Mouse (Mus musculus): ENCODE results near the gene Mettl27.
A peak's percentile ranks its signal among the peaks of the same experiment; 100 is the strongest.
"Not testable (repeated sequence)": the region's sequence is repeated elsewhere in the genome, so short reads cannot be mapped to it uniquely, and the experiment has no call there.

The Mettl27 gene

DNA sequence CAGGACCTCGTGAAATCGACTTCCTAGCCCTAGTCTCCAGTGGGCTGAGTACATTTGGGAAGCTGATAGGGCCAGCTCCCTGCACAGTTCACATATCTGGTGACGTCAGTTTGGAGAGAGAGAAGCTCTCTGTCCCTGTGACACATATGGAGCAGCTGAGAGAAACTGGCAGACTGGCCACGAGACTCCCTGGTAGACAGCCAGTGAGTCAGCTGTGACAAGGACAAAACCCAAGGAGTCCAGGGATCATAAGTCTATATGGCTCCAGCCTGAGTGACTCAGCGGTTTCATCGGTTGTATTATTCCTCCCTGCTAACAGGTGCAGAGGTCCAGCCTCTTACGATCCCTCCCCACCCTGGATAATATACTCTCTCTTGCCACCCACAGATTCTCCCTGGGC lies 26.9 kb downstream of the Mettl27 start:
- DNase-seq, result no peak

DNA sequence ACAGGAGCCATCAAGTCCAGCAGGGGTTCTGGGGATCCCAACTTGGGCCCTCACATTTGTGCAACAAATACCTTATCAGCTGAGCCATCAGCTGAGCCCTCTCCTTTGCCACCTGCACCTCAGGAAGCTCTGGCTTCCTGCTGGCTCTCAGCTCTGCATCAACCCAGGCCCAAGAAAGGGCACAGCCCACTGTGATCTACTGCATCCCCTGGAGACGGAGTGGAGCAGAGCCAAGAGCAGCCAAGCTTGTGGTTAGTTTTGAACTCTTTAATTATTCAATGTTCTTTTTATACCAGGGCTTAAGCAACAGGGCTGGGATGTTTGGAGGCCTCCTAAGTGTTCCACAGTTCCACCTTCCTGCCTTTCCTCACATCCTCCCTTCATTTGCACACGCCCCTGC lies 28.3 kb downstream of the Mettl27 start:
- no peak for DNase-seq

DNA sequence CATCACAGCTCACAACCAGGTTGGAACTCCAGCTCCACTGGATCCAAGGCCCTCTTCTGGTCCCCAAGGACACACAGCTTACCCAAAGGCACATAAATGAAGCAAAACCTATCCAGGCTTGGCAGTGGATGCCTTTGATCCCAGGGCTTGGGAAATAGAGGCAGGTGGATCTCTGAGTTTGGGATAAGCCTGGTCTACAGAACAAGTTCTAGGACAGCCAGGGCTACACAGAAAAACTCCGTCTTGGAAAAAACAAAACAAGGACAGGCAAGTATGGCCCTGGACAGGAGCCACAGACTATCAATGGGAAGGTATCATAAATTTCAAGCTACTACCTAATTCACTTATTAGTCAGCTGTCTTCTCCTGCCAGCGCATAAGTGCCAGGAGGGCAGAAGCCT lies 29.4 kb downstream of the Mettl27 start:
- no peak for DNase-seq

DNA sequence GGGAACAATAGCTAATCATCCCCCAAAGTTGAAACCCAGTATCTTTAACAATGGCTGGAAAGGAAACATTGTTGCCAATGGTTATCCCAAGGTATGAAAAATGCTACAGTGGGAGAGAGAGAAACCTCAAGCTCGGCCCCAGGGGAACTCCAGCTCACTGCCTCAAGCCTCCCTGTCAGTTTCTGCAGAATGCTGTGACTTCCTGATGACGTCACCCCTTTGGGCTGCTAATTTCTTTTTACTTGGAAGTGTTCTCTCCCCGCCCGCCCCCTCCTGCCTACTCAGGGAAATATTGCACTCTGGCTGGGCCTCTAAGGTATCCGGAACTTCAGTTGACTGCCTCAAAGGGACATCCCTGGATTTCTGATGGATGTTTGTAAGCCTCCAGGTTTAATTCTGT lies 31.4 kb downstream of the Mettl27 start:
- DNase-seq, result peak; percentile 59

DNA sequence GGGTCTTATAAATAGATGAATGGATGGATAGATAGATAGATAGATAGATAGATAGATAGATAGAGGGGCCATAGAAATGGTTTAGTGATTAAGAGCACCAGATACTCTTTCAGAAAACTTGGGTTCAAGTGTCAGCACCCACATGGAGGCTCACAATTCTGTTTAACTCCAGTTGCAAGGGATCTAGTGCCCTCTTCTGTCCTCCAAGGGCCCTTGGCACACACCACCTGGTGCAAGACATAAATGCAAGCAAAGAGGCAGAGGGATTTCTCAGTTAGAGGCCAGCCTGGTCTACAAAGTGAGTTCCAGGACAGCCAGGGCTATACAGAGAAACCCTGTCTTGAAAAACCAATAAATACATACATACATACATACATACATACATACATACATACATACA lies 32.5 kb downstream of the Mettl27 start:
- not testable (repeated sequence) for DNase-seq

DNA sequence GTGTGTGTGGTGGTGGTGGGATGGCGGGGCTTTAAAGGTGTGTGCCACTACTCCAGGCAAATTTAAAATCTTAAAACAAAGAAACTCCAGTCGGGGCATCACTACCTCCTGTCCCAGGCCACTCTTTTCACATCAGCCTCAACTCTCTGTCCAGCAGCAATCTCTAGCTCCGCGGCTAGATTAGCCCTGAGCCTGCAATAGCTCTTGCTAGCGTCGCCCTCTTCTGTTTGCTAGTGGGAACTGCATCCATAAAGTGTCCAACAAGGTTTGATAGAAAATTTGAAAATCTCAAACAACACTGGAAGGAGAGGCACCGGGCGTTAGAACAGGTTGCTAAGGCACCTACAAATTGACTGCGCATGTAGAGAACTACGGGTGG lies 33.3 kb downstream of the Mettl27 start:
- DNase-seq, result peak; percentile 86

DNA sequence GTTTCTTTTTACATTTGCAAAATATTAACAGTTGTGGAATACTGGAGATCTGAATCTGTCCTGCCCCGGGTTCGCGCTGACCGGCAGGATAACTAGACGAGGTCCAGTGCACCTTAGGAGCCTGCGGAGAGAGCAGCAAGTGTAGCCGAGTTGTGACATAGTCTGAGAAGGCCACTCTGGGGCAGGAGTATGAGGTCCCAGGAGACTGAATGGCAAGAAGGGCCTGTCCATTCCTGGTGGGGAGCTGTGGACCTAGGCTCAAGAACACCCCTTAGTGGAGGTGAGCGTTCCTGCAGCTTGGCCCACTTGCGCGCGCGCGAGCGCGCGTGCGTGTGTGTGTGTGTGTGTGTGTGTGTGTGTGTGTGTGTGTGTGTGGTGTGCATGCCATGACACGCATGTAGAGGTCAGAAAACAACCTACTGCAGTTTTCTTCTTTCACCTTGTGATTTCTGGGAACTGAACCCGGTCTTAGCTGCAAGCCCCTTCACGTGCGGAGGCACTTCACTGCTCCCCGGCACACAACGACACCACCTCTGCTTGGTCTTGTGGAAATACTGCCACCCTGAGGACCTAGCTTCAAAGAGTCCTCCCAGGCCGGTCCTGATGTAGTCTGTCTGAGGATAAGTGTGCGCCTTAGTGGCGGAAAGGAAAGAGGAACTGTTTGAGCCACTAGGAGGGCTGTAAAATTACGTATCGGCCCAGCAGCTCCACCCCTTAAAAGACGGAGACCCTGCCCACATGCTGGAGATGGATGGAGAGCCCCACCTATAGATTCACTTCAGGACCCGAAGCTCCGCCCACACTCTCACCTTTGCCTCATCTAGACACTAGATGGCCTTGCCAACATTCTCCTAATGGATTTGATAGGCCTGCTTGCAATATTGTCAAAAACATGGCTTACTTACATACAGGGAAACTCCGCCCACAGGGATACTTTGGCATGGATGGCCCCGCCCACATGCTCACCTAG lies 34.0 kb downstream of the Mettl27 start:
- DNase-seq, result peak; percentile 58

DNA sequence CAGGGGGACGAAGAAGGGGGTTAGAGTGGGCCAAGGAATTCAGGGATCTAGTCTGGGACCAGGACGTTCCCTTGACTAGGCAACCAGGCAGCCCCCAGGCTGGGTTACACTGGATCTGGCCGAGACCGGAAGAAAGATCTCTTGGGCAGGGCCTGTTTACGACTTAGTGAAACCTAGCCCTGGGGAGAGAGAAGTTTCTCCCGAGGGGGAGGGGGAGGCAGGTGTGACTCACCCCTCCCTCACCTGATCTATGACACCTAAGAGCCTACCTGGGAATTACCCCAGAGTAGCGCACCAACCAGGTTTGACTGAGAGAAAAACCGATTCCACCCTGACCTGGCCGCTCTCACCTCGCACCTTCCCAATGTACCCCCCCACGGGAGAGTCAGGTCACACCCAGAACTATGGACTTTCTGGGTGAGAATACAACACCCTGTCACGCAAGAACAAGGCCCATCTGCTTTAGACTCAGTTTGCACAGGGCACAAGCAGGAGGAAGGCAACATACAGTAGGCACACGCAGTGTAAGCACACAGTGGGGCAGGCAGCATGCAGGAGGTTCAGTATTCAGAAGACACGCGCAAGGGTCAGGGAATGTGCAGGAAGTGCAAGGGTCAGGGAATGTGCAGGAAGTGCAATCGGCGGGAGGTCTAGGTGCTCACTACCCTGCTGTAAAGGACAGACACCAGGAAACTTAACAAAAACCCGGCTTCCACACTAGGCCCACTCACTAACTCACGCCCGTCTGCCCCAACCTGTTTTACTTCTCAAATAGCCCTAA lies 35.2 kb downstream of the Mettl27 start:
- no peak for DNase-seq

DNA sequence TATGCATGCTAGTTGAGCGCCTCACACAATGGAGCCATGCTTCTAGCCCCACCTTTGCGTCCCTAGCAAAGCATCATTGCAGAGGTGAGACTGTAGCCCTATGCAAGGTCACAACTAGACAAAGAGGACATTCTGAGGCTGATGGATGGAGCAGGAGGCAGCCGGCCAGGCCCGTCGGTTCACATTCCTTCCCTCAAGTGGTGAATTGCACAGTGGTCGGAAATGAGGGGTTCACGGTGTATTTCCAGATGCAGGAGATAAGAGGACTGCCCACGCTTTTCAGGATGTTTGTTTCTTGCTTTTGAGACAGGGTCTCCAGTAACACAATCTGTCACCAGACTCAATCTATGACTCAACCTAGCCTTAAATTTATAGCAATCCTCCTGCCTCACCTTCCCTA lies 38.5 kb downstream of the Mettl27 start:
- peak; percentile 53 for DNase-seq

DNA sequence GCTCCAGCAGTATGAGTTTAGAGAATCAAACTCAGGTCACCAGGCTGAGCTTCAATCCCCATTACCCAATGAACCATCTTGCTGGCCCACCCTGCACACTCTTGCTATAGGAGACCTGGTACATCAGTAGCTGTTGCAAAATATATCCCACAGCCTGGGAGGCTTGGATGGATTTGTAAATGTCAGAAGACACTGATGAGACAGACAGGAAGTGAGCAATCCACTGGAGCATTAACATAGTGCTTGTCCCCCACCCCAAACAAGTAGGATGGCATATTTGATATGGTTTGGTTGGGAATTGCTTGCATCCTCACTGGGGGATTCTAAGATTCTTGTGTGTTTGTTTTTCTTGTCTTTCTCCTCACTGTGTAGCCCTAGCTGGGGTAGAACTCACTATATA lies 40.9 kb downstream of the Mettl27 start:
- no peak for DNase-seq

DNA sequence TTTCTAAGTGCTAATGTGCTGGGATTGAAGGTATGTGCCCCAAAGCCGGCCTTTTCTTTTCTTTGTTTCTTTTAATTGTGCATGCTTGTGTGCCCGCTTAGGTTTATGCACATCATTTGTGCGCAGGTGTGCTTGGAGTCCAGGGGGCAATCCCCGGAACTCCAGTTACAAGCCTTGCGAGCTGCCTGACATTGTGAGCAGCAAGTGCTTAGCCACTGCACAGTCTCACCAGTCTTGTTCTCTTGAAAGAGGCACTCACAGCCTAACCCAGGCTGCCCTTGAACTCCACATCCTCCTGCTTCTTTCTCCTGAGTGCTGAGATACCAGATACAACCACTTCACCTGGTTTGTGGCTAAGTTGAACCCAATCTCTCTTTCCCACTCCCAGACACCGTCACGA lies 41.4 kb downstream of the Mettl27 start:
- DNase-seq, result no peak

DNA sequence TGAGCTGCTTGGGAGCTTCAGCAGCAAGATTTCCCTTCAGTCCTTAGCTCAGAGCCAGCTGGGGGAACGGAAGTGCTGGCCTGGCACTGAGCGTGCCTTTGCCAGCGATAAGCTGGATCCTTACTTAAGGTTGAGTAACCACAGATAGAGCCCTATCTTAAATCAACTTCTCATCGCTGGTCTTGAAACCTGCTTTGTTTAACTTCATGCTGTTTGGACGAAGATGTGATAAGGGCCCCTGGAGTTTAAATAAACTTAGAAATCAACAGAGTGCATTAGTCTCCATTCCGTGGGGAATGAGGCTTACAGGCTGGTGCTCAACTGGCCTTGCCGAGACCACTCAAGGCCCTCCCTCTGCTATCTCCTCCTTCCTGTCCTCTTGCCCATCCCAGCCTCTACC lies 42.1 kb downstream of the Mettl27 start:
- DNase-seq, result peak; percentile 36

DNA sequence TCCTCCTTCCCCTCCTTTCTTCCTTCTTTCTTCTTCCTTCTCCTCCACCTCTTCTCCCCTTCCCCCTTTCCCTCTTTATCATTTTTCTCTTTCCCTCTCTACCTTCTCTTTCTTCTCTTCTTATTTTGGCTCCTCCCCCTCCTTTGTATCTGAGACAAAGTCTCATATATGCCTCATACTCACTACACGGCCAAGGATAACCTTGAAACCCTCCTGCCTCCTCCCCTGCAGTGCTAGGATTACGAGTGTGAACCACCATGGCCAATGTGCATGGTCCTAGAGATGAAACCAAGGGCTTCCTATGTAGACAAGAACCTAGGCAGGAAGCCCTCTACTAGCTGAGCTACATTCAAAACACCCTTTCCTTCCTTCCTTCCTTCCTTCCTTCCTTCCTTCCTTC lies 42.8 kb downstream of the Mettl27 start:
- no peak for DNase-seq

DNA sequence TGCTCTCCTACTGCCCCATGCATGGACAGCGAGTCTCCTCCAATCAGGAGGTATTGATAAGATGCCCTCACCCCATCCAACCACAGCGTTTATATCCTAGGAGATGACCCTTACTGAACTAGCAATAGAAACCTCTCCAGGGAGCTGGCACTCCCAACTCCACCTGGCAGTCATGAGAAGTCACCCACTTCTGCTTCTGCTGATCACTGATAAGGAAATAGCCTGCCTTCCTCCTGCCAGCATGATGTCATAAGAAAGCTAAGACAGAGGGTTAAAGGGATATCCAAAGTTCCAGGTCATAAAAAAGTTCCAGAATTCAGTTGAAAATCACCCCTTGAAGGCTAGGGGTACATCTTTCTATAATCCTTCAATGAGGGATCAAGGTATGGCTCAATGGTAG lies 44.0 kb downstream of the Mettl27 start:
- no peak for DNase-seq

DNA sequence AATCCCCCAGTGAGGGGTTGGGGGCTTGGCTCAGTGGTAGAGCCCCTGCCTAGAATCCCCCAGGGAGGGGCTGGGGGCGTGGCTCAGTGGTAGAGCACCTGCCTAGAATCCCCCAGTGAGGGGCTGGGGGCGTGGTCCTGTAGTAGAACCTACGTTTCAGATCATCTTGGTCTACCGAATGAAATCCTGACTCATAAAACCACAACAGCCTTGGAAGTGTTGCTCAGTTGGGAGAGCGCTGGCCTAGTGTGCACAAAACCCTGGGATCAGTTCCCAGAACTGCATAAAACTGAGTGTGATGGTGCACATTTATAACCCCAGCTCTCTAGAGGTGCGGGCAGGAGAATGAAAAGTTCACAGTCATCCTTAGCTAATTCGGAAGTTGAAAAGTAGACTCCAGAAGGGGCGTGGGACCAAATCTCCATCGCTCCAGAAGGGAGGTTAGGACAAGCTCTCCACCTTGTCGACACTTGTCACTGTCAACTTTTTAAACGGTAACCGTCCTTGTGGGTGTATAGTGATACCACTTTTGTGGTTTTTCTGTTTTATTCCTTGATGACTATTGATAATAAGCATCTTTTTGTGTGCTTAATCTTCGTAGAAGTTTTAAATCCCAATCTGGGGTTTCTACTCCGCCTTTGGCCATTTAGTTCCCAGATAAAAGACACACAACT lies 44.5 kb downstream of the Mettl27 start:
- no peak for DNase-seq

DNA sequence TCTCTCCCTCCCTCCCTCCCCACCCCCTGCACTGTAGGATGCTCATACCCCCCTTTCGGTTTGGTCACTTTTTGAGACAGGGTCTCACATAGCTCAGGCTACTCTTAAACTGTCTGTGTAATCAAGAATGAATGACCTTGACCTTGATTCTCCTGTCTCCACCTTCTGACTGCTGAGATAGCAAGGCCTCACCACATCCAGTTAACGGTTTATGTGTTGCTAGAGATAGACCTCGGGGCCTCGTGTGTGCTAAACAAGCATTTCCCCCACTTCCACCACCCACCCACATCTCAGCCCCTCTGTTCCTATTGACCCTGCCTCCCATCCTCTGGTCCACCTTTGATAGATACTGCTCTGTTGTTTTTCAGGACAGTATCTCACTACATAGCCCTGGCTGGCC lies 45.7 kb downstream of the Mettl27 start:
- DNase-seq, result no peak

DNA sequence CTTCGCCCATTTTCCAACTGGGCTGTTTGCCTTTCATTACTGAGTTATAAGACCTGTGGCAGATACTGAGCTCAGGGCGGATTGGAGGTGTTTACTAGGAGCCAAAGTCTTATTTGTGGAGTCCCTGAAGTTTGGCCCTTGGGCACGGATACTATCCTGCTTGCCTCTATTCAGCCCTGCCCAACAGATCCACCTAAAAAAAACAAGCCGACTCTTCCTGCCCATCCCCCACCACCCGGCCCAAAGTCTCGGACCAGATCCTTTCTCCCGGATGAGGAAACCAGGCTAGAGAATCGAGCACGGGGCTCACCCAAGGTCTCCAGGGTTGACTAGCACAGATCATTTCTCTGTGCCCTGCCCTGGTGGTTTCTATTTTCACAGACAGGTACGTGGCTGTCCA lies 49.0 kb downstream of the Mettl27 start:
- DNase-seq, result no peak

DNA sequence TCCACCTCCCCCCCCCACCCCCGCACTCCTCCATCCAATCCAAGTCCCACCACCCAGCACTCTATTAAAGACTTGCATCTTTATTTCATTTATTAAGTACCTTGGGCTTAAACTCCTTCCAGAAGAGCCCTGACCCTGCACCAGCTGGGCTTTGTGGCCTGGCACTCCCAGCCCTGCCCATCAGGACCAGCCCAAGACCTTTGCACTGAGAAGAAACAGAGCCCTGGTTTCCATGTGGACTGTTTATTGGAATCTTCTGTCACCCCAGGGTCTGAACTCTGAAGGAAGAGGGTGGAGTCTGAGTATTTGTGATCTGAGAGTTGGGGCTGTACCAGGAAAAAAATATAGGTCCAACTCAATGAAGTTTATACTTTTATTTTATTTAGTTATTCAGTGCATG lies 50.9 kb downstream of the Mettl27 start:
- DNase-seq, result no peak

DNA sequence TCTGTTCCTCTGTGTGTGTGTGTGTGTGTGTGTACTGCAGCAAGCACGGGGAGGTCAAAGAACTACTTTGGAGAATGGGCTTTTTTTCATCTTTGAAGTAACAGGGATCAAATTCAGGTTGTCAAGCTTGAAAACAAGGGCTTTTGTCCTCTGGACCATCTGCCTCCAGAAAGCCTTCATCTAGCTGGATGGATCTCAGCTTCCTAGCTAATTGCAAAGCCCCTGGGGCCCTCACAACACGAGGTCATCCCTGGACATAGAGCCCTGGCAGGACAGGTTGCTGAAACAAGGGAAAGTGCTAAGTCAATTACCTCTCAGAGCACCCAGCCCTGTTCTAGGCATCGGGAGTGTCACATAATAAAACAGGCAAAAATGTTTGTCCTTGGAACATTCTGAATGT lies 51.6 kb downstream of the Mettl27 start:
- DNase-seq, result no peak

DNA sequence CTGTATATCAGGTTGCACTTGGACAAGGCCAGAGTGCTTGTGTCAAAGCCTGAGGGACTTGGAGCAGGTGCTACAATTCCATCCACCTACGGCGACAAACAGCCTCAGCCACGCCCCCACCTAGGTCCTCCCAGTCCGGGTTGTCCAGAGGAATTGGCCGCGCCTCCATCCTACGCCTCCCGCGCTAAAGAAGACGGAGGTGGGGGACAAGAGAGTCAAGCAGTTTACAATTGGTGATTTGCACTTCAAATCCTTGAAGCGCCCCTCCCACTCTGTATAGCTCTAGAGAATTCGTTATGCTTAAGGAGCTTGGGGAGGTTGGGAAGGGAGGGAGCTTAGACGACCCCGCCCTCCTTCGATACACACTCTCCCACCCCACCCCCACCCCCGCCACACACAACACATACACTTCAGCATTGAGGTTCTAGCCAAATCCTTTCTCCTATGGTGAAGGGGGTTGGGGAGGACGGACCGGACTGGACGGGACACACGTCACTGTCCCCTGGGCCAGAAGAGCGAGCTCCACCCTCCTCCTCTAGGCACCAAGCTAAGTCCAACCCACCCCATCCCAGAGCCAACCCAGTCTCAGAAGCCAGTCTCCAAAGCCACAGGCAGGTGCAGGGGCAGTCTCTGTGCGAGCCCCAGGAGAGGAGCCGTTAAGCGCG lies 53.6 kb downstream of the Mettl27 start, which contains the start of gene Cldn3:
TSS of gene Cldn3 (plus strand) at position 582 of the 665 bp plus-strand sequence.
- peak; percentile 77 for DNase-seq

DNA sequence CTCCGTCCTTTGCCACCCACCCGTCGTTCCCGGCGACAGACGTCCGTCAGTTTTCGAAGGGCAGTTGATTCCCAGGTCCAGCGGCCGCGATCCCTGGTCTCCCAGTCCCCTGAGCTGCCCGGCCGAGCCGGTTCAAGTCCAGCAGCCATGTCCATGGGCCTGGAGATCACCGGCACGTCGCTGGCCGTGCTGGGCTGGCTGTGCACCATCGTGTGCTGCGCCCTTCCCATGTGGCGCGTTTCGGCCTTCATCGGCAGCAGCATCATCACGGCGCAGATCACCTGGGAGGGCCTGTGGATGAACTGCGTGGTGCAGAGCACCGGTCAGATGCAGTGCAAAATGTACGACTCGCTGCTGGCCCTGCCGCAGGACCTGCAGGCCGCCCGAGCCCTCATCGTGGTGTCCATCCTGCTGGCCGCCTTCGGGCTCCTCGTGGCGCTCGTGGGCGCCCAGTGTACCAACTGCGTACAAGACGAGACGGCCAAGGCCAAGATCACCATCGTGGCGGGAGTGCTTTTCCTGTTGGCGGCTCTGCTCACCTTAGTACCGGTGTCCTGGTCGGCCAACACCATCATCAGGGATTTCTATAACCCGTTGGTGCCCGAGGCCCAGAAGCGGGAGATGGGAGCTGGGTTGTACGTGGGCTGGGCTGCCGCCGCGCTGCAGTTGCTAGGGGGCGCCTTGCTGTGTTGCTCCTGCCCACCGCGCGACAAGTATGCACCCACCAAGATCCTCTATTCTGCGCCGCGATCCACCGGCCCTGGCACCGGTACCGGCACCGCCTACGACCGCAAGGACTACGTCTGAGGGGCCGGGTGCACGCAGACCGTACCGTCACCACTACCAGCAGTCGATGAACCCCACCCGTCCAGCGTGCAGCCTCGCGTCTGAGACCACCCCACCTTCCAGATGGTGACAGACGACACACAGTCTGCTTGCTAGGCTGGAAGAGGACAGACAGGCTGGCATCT lies 54.4 kb downstream of the Mettl27 start:
- peak; percentile 42 for DNase-seq

DNA sequence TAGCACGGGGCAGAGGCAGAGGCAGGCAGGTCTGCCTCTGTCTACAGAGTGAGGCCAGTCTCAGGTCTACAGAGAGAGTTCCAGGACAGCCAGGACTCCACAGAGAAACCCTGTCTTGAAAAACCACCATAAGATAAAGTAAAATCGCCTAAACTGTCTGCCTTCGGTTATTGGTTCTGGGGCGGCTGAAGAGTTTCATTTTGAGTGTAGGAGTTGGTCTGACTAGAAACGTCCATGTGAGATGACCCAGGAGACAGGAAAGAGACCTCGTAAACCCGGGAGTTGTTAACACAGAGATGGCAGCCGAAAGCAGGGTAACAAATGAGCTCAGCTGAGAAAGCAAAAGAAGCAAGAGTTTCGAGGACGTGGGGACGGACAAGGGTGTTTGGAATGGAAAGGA lies 57.0 kb downstream of the Mettl27 start:
- DNase-seq, result no peak

Measured in lung, postnatal 14 days (tissue).